Mouse (Mus musculus): ENCODE measurements around the gene Ptprb.

The Ptprb gene

GRCm38 (mm10) chr10:116296439-116296838 lies 21.1 kb downstream of the Ptprb start:
- in situ Hi-C loops (cut with MboI, MseI): no loop called here

- in situ Hi-C loops (cut with MboI, MseI): no loop called here
Measured at GRCm38 (mm10) chr10:116297854-116298253, 22.5 kb downstream of the Ptprb start.

- in situ Hi-C loops (cut with MboI, MseI): no loop called here
Measured at GRCm38 (mm10) chr10:116300824-116301223, 25.5 kb downstream of the Ptprb start.

GRCm38 (mm10) chr10:116301258-116301657 lies 25.9 kb downstream of the Ptprb start:
- in situ Hi-C loops (cut with MboI, MseI): no loop called here

GRCm38 (mm10) chr10:116304355-116304754 lies 29.0 kb downstream of the Ptprb start:
- in situ Hi-C loops (cut with MboI, MseI): no loop called here

GRCm38 (mm10) chr10:116309460-116309859 lies 34.1 kb downstream of the Ptprb start:
- in situ Hi-C loops (cut with MboI, MseI): no loop called here

GRCm38 (mm10) chr10:116310516-116311210 lies 35.3 kb downstream of the Ptprb start:
- in situ Hi-C loops (cut with MboI, MseI): no loop called here

- in situ Hi-C loops (cut with MboI, MseI): no loop called here
Measured at GRCm38 (mm10) chr10:116319246-116319645, 43.9 kb downstream of the Ptprb start.

- in situ Hi-C loops (cut with MboI, MseI): loop anchor here (10.0 kb wide), 1 partner anchor 124 kb away; no protein-coding TSS in a partner anchor
Measured at GRCm38 (mm10) chr10:116329086-116329485, 53.8 kb downstream of the Ptprb start.

GRCm38 (mm10) chr10:116330458-116330857 lies 55.1 kb downstream of the Ptprb start:
- in situ Hi-C loops (cut with MboI, MseI): no loop called here

- in situ Hi-C loops (cut with MboI, MseI): no loop called here
Measured at GRCm38 (mm10) chr10:116330961-116331510, 55.7 kb downstream of the Ptprb start.

GRCm38 (mm10) chr10:116333666-116334065 lies 58.3 kb downstream of the Ptprb start:
- in situ Hi-C loops (cut with MboI, MseI): no loop called here

GRCm38 (mm10) chr10:116334120-116334519 lies 58.8 kb downstream of the Ptprb start:
- in situ Hi-C loops (cut with MboI, MseI): no loop called here

- in situ Hi-C loops (cut with MboI, MseI): no loop called here
Measured at GRCm38 (mm10) chr10:116335328-116335727, 60.0 kb downstream of the Ptprb start.

- in situ Hi-C loops (cut with MboI, MseI): loop anchor here (10.0 kb wide), 1 partner anchor 284 kb away; no protein-coding TSS in a partner anchor
Measured at GRCm38 (mm10) chr10:116341194-116341593, 65.9 kb downstream of the Ptprb start.

- in situ Hi-C loops (cut with MboI, MseI): loop anchor here (10.0 kb wide), 1 partner anchor 278 kb away; no protein-coding TSS in a partner anchor
Measured at GRCm38 (mm10) chr10:116346618-116347184, 71.4 kb downstream of the Ptprb start.

- in situ Hi-C loops (cut with MboI, MseI): loop anchor here (10.0 kb wide), 1 partner anchor 276 kb away; no protein-coding TSS in a partner anchor
Measured at GRCm38 (mm10) chr10:116349004-116349403, 73.7 kb downstream of the Ptprb start.

- in situ Hi-C loops (cut with MboI, MseI): no loop called here
Measured at GRCm38 (mm10) chr10:116350532-116350931, 75.2 kb downstream of the Ptprb start.

GRCm38 (mm10) chr10:116354372-116354771 lies 79.0 kb downstream of the Ptprb start:
- in situ Hi-C loops (cut with MboI, MseI): no loop called here

GRCm38 (mm10) chr10:116362181-116362580 lies 86.9 kb downstream of the Ptprb start:
- in situ Hi-C loops (cut with MboI, MseI): loop anchor here (10.0 kb wide), 1 partner anchor 1137 kb away; no protein-coding TSS in a partner anchor

- in situ Hi-C loops (cut with MboI, MseI): loop anchor here (10.0 kb wide), 1 partner anchor 1138 kb away; no protein-coding TSS in a partner anchor
Measured at GRCm38 (mm10) chr10:116362645-116363044, 87.3 kb downstream of the Ptprb start.

- in situ Hi-C loops (cut with MboI, MseI): loop anchor here (10.0 kb wide), 1 partner anchor 1140 kb away; no protein-coding TSS in a partner anchor
Measured at GRCm38 (mm10) chr10:116364759-116365158, 89.4 kb downstream of the Ptprb start.

Measured in regulatory T cell (primary cell).